Mouse (Mus musculus): ENCODE measurements around the gene Unc93a. TPM values are rescaled to one million over a fixed set of nuclear protein-coding genes. Genes with fewer than 3 reads are reported as not detected.
"Not testable (repeated sequence)": the region's sequence is repeated elsewhere in the genome, so short reads cannot be mapped to it uniquely, and the experiment has no call there.

Gene Unc93a
- polyA plus RNA-seq, 1 experiment from 2014 or later, result not detected

DNA sequence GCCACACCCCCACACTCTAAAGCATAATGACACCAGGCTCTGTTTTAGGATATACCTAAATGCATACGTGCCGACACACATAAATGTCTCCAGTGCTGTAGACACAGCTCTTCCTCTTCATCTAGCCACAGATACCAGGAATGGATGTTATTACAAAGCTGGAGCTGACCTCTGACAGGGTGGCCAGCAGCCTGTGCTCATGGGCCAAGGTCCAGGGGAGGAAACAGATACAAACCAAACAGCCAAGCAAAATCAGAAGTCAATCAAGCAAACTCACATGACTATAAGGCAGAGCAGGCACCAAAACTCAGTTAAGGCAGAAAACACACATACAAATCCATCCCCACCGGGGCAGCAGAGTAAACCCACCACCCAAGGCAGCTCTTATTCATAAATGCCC, 2.3 kb downstream of the Unc93a start:
- H3K36me3 ChIP-seq (replicated peaks); H3K4me3 ChIP-seq; H3K9me3 ChIP-seq; H3K27me3 ChIP-seq (replicated peaks; ENCODE audit: low read depth, poor library complexity, severe bottlenecking); H3K27ac ChIP-seq (replicated peaks); DNase-seq (ENCODE audit: low spot score); H3K4me1 ChIP-seq: not testable (repeated sequence)
- no CpG with 5 or more reads among the region's 3 CpGs for WGBS

DNA sequence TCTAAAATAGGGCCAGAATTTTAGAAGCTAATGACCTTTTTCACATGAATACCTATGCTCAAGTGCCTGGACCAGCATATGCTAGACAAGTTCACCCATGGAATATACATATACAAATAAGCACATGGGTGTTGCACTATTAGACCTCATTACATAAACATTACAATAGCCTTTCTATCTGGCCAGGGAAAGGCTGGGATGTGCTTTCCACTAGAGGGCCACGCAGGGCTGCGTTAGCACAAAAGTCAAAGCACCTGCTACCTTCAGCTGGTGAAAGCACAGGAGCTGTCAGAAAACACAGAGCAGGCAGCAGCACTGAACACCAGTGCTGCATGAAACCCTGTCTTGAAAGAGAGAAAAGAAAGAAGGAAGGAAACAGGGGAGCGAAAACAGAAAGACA, 7.4 kb downstream of the Unc93a start:
- WGBS, result 32% methylated on average over 2 of the region's 3 CpGs
- not testable (repeated sequence) for DNase-seq (ENCODE audit: low spot score); H3K9me3 ChIP-seq; H3K27ac ChIP-seq (replicated peaks); H3K4me3 ChIP-seq; H3K27me3 ChIP-seq (replicated peaks; ENCODE audit: low read depth, poor library complexity, severe bottlenecking); H3K4me1 ChIP-seq; H3K36me3 ChIP-seq (replicated peaks)

GRCm38 (mm10) chr17:13123308-13124038, 8.1 kb downstream of the Unc93a start:
- not testable (repeated sequence) for H3K27me3 ChIP-seq (replicated peaks; ENCODE audit: low read depth, poor library complexity, severe bottlenecking); H3K4me3 ChIP-seq; H3K36me3 ChIP-seq (replicated peaks); H3K4me1 ChIP-seq; H3K27ac ChIP-seq (replicated peaks); DNase-seq (ENCODE audit: low spot score); H3K9me3 ChIP-seq
- WGBS, result 96% methylated on average over 2 of the region's 5 CpGs

DNA sequence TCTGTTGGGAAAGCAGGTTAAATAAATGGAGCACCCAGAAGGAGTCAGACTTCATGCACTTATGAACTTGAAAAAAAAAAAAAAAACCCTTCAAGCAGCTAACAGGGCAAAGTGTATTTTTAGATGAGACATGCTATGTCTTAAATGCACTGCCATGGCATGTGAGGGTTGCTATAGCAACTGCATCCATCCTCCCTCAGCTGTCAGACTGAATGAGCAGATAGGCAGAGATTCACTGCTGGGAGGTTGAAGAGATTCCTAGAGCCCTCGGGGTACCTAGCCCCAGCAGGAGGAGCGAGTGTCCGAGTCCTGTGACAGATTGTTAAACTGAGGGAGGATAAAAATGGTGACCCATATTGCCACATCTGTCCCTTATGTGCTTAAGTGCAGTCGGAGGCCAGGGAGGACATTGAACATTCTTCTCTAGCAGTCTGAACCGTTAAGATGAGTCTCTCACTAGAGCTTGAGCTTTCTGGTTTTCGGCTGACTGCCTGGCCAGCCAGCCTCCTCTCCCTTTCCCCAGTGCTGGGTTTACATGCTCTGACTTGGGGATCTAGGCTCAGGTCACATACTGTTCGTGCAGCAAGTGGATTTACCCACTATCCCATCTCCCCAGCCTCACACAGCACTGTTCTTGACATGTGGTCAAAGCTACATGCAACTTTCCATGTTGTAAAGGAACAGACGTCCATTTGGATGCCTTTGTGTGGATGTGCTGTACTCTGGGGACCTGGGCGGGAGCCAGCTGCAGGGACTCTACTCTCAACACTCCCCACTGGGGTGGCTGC, 18.9 kb downstream of the Unc93a start:
- H3K27ac ChIP-seq (replicated peaks); H3K36me3 ChIP-seq (replicated peaks); H3K9me3 ChIP-seq; DNase-seq (ENCODE audit: low spot score); H3K4me3 ChIP-seq; H3K4me1 ChIP-seq; H3K27me3 ChIP-seq (replicated peaks; ENCODE audit: low read depth, poor library complexity, severe bottlenecking): not testable (repeated sequence)
- WGBS, result 76% methylated on average over 3 of the region's 9 CpGs

DNA sequence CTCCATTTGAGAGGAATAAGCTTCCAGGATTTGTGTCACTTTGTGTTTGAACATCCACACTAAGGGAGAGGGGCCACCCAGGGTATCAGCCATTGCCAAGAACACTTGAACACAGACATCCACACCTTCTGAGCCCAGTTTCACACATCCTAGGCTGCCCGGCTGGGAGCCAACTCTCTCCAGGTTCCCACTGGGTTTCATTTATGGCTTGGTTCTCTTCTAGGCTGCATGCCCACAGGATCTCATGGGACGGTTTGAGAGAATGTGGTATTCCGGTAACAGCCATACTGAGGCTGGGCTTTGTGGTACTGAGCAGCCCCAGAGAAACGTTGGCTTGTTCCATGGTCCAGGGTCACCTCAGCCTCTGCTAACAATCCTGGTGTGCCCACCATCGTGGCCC, 25.0 kb downstream of the Unc93a start:
- WGBS, result 92% methylated on average over 5 of the region's 5 CpGs
- not testable (repeated sequence) for H3K4me3 ChIP-seq; H3K36me3 ChIP-seq (replicated peaks)

DNA sequence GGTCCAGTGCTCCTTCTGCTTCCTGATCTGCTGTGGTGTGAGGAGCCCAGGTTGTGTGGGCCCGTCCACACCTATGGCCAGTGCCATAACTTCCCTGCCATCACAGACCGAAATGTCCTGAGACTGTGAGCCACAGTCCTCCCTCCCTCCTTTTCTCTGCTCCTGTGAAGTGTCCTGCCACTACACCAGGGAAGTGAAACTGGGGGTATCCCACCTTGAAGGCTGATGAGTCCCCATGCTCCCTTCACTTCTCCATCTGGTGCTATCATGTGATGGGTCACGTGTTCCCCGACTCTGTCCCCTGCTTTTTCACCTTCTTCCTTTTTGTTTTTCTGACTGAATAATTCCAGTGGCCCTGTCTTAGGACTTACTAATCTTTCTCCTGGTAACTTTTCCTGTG, 38.6 kb downstream of the Unc93a start:
- H3K27ac ChIP-seq (replicated peaks); H3K4me1 ChIP-seq; DNase-seq (ENCODE audit: low spot score); H3K4me3 ChIP-seq; H3K27me3 ChIP-seq (replicated peaks; ENCODE audit: low read depth, poor library complexity, severe bottlenecking); H3K9me3 ChIP-seq; H3K36me3 ChIP-seq (replicated peaks): not testable (repeated sequence)
- 83% methylated on average over 2 of the region's 4 CpGs for WGBS

More for the DNA sequence above, 25.0 kb downstream of the Unc93a start:
- DNase-seq (ENCODE audit: low spot score); H3K27ac ChIP-seq (replicated peaks); H3K4me1 ChIP-seq; H3K27me3 ChIP-seq (replicated peaks; ENCODE audit: low read depth, poor library complexity, severe bottlenecking); H3K9me3 ChIP-seq: not testable (repeated sequence)

DNA sequence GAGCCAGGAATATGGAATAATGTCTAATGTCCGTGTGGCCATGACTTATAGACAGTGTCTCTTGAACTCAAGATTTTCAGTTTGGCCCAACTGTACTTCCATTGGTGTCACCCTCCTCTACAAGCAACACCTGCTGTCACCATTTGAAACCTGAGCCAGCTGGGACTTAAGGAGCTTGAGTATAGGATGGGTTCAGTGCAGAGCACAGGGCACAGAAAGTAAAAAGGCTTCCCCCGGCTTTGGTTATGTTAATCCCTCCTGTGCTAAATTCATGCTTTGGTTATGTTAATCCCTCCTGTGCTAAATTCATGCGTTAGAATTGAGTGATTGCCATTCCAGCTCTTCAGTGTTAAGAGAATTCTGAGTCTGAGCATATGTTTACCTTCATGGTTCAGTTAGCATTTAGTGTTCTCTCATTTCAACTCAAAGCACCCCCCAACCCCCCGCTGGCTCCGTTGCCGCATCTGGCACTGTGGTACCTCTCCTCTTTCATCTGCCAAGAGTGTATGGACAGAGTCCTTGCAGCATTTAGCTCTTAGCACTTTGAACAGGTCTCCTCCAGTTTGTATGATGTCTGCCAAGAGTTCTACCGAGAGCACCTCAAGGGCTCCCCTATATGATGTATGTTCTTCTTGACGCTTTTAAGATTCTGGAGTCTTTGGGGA, 39.4 kb downstream of the Unc93a start:
- not testable (repeated sequence) for H3K9me3 ChIP-seq; H3K36me3 ChIP-seq (replicated peaks); H3K4me3 ChIP-seq; H3K27ac ChIP-seq (replicated peaks); H3K4me1 ChIP-seq; DNase-seq (ENCODE audit: low spot score); H3K27me3 ChIP-seq (replicated peaks; ENCODE audit: low read depth, poor library complexity, severe bottlenecking)
- WGBS, result 66% methylated on average over 7 of the region's 8 CpGs

DNA sequence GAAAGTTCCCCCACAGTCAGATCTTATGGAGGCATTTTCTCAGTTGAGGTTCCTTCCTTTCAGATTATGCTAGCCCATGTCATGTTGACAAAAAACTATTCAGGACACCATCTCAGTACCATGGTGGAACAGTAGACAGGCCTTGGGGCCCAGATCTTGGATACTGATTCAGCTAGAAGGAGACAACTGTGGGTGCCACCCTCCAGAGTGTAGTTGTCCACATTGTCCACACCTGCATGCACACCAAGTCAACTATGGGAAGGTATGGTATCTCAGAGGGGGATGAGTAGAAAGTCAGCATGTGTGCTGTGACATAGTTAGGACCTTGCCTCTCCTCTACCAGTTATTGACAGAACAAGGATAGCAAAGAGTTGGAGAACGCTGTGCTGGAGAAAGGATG, 40.1 kb downstream of the Unc93a start:
- H3K27ac ChIP-seq (replicated peaks); H3K9me3 ChIP-seq; H3K36me3 ChIP-seq (replicated peaks); DNase-seq (ENCODE audit: low spot score); H3K27me3 ChIP-seq (replicated peaks; ENCODE audit: low read depth, poor library complexity, severe bottlenecking); H3K4me3 ChIP-seq; H3K4me1 ChIP-seq: not testable (repeated sequence)
- 83% methylated on average over 1 of the region's 1 CpGs for WGBS

DNA sequence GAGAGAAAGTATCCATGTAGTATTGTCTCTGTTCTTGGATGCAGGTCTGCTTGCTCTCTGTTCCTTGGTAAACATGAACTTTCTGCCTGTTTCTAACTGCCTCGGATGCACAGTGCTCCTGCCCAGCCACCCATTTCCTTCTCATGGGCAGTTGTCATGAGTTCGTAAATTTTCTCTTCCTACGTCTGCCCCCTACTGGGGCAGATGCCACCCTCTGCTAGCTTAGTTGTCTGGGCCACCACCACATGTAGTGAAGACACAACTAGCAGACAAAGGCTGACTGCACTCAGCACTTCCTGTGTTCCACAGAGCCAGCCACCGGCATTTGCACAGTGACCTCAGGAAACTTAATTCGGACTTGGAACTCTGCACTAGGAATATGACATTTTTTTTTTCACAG, 62.4 kb downstream of the Unc93a start:
- not testable (repeated sequence) for H3K27me3 ChIP-seq (replicated peaks; ENCODE audit: low read depth, poor library complexity, severe bottlenecking); H3K27ac ChIP-seq (replicated peaks); H3K4me1 ChIP-seq; H3K9me3 ChIP-seq; DNase-seq (ENCODE audit: low spot score); H3K4me3 ChIP-seq; H3K36me3 ChIP-seq (replicated peaks)
- WGBS, result 82% methylated on average over 5 of the region's 5 CpGs

- not testable (repeated sequence) for DNase-seq (ENCODE audit: low spot score); H3K4me1 ChIP-seq; H3K9me3 ChIP-seq; H3K4me3 ChIP-seq; H3K27me3 ChIP-seq (replicated peaks; ENCODE audit: low read depth, poor library complexity, severe bottlenecking); H3K27ac ChIP-seq (replicated peaks); H3K36me3 ChIP-seq (replicated peaks)
- 82% methylated on average over 1 of the region's 4 CpGs for WGBS
Observed at GRCm38 (mm10) chr17:13067864-13068385, 63.7 kb downstream of the Unc93a start.

DNA sequence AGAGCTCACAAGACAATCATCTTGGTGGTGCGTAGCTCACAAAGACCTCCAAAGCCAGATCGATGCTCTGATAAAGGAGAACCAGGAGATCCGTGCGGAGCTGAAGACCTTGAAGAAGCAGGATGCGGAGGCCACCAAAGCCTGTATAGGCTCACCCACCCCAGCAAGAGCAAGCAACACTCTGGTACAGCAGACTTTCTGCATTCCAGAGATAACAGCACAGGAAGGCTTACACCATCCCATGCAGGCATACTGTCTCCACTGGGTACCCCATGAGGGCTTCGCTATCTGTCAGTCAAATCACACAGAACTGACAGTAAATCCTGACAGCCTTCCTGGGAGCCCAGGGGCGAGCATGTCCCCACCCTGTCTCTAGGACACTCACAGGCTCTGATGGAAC, 68.7 kb downstream of the Unc93a start:
- H3K4me1 ChIP-seq; DNase-seq (ENCODE audit: low spot score); H3K27ac ChIP-seq (replicated peaks); H3K27me3 ChIP-seq (replicated peaks; ENCODE audit: low read depth, poor library complexity, severe bottlenecking); H3K4me3 ChIP-seq; H3K9me3 ChIP-seq; H3K36me3 ChIP-seq (replicated peaks): not testable (repeated sequence)
- WGBS, result 91% methylated on average over 7 of the region's 7 CpGs

- not testable (repeated sequence) for DNase-seq (ENCODE audit: low spot score); H3K36me3 ChIP-seq (replicated peaks); H3K4me1 ChIP-seq; H3K27ac ChIP-seq (replicated peaks); H3K4me3 ChIP-seq; H3K9me3 ChIP-seq; H3K27me3 ChIP-seq (replicated peaks; ENCODE audit: low read depth, poor library complexity, severe bottlenecking)
- WGBS, result 86% methylated on average over 4 of the region's 4 CpGs
Observed at GRCm38 (mm10) chr17:13060804-13061203, 70.8 kb downstream of the Unc93a start, which contains the start of gene Tcp10b. Tcp10b (plus strand) TSS chr17:13061104.

Data from embryonic facial prominence, embryonic 10.5 days (tissue).